Mouse (Mus musculus) layer of hippocampus, postnatal 36 days (tissue): ENCODE measurements around the gene Sec24d. TPM values are rescaled to one million over a fixed set of nuclear protein-coding genes. Genes with fewer than 3 reads are reported as not detected.

Source experiments
- DNase-seq, 2 experiments: peaks; one replicate each; pipeline ENCODE4 v3.0.0; 2022
- total RNA-seq, 2 experiments: library from RNA; stranded (reverse); gene quantifications; 2 replicates each; pipeline ENCODE4 v1.2.3; 2021

Gene Sec24d
- total RNA-seq, 2 experiments from 2014 or later, result 20.2 to 28.3 TPM

- DNase-seq, result no peak
These were observed 137.7 kb downstream of the Sec24d start for GRCm38 (mm10) chr3:123404945-123405344.

- no peak for DNase-seq
These were observed 144.7 kb downstream of the Sec24d start for GRCm38 (mm10) chr3:123411821-123412578.

- DNase-seq, result no peak
These were observed 145.9 kb downstream of the Sec24d start for GRCm38 (mm10) chr3:123413173-123413572.

Other genes starting within 250 kb of the Sec24d start
- gene Myoz2, start 232.4 kb upstream of the Sec24d start, total RNA-seq, result under 1 TPM; 0.76 to 0.77 TPM
- gene Synpo2, start 31.3 kb upstream of the Sec24d start, total RNA-seq, result 1 to 10 TPM; 3.8 TPM
- 10 to 100 TPM; 13.9 to 15.9 TPM for gene Mettl14, start 118.7 kb downstream of the Sec24d start, total RNA-seq
- gene Prss12, start 179.5 kb downstream of the Sec24d start, total RNA-seq, result 10 to 100 TPM; 10.1 to 12.2 TPM